Mouse (Mus musculus): ENCODE measurements around the gene Birc5.

GRCm38 (mm10) chr11:117852875-117853274 lies 3.8 kb downstream of the Birc5 start:
- TF ChIP-seq CTCF (conservative IDR thresholded peaks at IDR 0.05; ENCODE audit: low read length) (no peak), POU5F1 (IDR thresholded peaks at IDR 0.05; ENCODE audit: borderline replicate concordance, low read length) (no peak), NANOG (IDR thresholded peaks at IDR 0.05; ENCODE audit: borderline replicate concordance, low read length) (no peak)
